15 mouse cellular contexts compared by ENCODE assay signal in the genomic region with DNA sequence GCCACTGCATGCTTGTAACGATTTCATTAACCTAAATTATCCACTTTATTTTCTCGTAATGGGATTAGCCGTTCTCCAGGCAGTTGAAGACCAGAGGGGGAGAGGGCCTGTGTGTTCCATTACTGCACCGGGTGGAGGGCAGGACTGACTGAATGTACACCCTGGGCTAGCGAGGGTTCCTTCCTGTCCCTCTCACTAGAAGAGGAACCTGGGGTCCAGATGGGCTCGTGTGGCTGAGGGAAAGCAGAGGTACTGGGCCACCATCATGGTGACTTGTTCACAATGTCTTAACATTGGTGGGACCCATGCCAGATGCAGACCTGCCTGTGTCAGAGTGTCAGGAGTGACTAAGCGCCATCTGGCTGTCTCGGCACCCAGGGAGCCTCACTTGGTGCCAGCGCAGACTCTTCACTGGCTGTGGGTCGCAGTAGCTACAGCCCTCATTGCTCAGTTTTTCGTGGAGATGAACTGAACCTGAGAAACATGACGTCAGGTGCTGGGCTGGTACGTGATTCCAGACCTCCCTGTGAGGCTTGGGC. TPM values are rescaled to one million over a fixed set of nuclear protein-coding genes. Genes with fewer than 3 reads are reported as not detected.
DNase-seq lines count a peak whose midpoint lies in the region; ATAC-seq and TF ChIP-seq lines count a peak whose summit lies in the region.
"Had no signal": no experiment of that assay in that cellular context is flagged by ENCODE, and none has a peak within 500 bp of the region (broad histone marks: within the 10 kb centered on the region; RNA-seq: fewer than 3 reads in every experiment).

No protein-coding gene starts in this region.

- no peak overlapping the region for H3K4me2 ChIP-seq in hindbrain, postnatal 0 days (ENCODE audit: low read depth, low read length)
- no peak overlapping the region for H3K4me2 ChIP-seq in hindbrain, embryonic 11.5 days (replicated peaks; ENCODE audit: low read depth, low read length)
- no peak overlapping the region for H3K4me2 ChIP-seq in forebrain, postnatal 0 days (ENCODE audit: low read depth)
- H3K4me2 ChIP-seq: hindbrain, embryonic 15.5 days; lung, embryonic 14.5 days; midbrain, embryonic 15.5 days had no signal

- 61% methylated on average over 13 of the region's 13 CpGs for WGBS in hindbrain, postnatal 0 days
- 84% methylated on average over 13 of the region's 13 CpGs for WGBS in hindbrain, embryonic 11.5 days
- WGBS in forebrain, postnatal 0 days, result 54% methylated on average over 13 of the region's 13 CpGs

- no peak overlapping the region for H3K4me3 ChIP-seq in hindbrain, postnatal 0 days (ENCODE audit: low read length)
- H3K4me3 ChIP-seq in hindbrain, embryonic 11.5 days (ENCODE audit: low read depth, low read length), result no peak overlapping the region
- no peak overlapping the region for H3K4me3 ChIP-seq in forebrain, postnatal 0 days (ENCODE audit: low read depth, low read length)
- H3K4me3 ChIP-seq: hindbrain, embryonic 15.5 days; midbrain, embryonic 15.5 days had no signal

- H3K27ac ChIP-seq in hindbrain, postnatal 0 days, result no peak overlapping the region
- H3K27ac ChIP-seq in hindbrain, embryonic 11.5 days (ENCODE audit: low read depth, low read length), result no peak overlapping the region
- no peak overlapping the region for H3K27ac ChIP-seq in forebrain, postnatal 0 days (ENCODE audit: low read depth, low read length)
- H3K27ac ChIP-seq: hindbrain, embryonic 15.5 days; midbrain, embryonic 15.5 days had no signal

- H3K9me3 ChIP-seq in hindbrain, postnatal 0 days (ENCODE audit: low read length), result no peaks in the 10 kb centered on the region
- no peaks in the 10 kb centered on the region for H3K9me3 ChIP-seq in hindbrain, embryonic 11.5 days (ENCODE audit: control insufficient read depth, low read length)
- H3K9me3 ChIP-seq in forebrain, postnatal 0 days (ENCODE audit: low read length), result no peaks in the 10 kb centered on the region
- H3K9me3 ChIP-seq: hindbrain, embryonic 15.5 days; midbrain, embryonic 15.5 days had no signal

- no peak for TF ChIP-seq CTCF in hindbrain, postnatal 0 days (IDR thresholded peaks at IDR 0.05; ENCODE audit: low read depth)
- no peak for TF ChIP-seq CTCF in brain, embryonic 14.5 days (IDR thresholded peaks at IDR 0.05; ENCODE audit: borderline replicate concordance, extremely low read depth, insufficient read depth, insufficient read length)
- no peak for TF ChIP-seq CTCF in forebrain, postnatal 0 days (IDR thresholded peaks at IDR 0.05; ENCODE audit: low read depth)

- no peak overlapping the region for H3K9ac ChIP-seq in hindbrain, postnatal 0 days (replicated peaks; ENCODE audit: low read length)
- no peak overlapping the region for H3K9ac ChIP-seq in hindbrain, embryonic 11.5 days (ENCODE audit: low read depth, low read length)
- H3K9ac ChIP-seq in forebrain, postnatal 0 days, result no peak overlapping the region
- H3K9ac ChIP-seq: hindbrain, embryonic 15.5 days; lung, embryonic 14.5 days; midbrain, embryonic 15.5 days had no signal

- peak; percentile 56 for DNase-seq in hindbrain, postnatal 0 days (ENCODE audit: low spot score)
- DNase-seq in hindbrain, embryonic 11.5 days (ENCODE audit: low spot score), result no peak
- peak; percentile 53 for DNase-seq in brain, embryonic 14.5 days (ENCODE audit: low read depth)
- DNase-seq in cerebellum, adult 8-10 months, result peak; percentile 86
- no peak for DNase-seq in forebrain, postnatal 0 days
- no peak for DNase-seq in kidney, postnatal 36 days
- DNase-seq: gastrocnemius, postnatal 36 days; kidney, adult 11 months; kidney, postnatal 4 days; lung, embryonic 14.5 days; right cerebral cortex, postnatal 4 days had no signal

- TF ChIP-seq POLR2A in brain, embryonic 14.5 days (IDR thresholded peaks at IDR 0.05; ENCODE audit: borderline replicate concordance, extremely low read depth, insufficient read depth, insufficient read length, poor library complexity, severe bottlenecking), result no peak

- ATAC-seq in hindbrain, postnatal 0 days, result no peak
- ATAC-seq in hindbrain, embryonic 11.5 days (ENCODE audit: low FRiP score), result no peak
- ATAC-seq in hematopoietic stem cell, adult 5-6 weeks (replicated peaks in 1 of 2; ENCODE audit: insufficient read depth in 1 of 2, low FRiP score in 2 of 2, low TSS enrichment in 1 of 2, low read depth in 1 of 2, poor library complexity in 2 of 2, severe bottlenecking in 2 of 2), result peak; percentile 22 to 42; a peak in 2 of 4 replicates
- ATAC-seq in forebrain, postnatal 0 days, result no peak
- ATAC-seq: CD4-positive, CD25-positive, alpha-beta regulatory T cell, adult 4 months; midbrain, embryonic 15.5 days had no signal

- H3K27me3 ChIP-seq in hindbrain, postnatal 0 days (ENCODE audit: insufficient read depth, low read length), result no peaks in the 10 kb centered on the region
- no peaks in the 10 kb centered on the region for H3K27me3 ChIP-seq in hindbrain, embryonic 11.5 days (ENCODE audit: control insufficient read depth, insufficient read depth, low read length)
- H3K27me3 ChIP-seq in forebrain, postnatal 0 days (ENCODE audit: insufficient read depth, low read length), result no peaks in the 10 kb centered on the region
- H3K27me3 ChIP-seq: hindbrain, embryonic 15.5 days; midbrain, embryonic 15.5 days had no signal

- no peaks in the 10 kb centered on the region for H3K36me3 ChIP-seq in hindbrain, postnatal 0 days (ENCODE audit: insufficient read depth, low read length)
- no peaks in the 10 kb centered on the region for H3K36me3 ChIP-seq in hindbrain, embryonic 11.5 days (ENCODE audit: control insufficient read depth, insufficient read depth, low read length)
- no peaks in the 10 kb centered on the region for H3K36me3 ChIP-seq in forebrain, postnatal 0 days (ENCODE audit: insufficient read depth)
- H3K36me3 ChIP-seq: hindbrain, embryonic 15.5 days; midbrain, embryonic 15.5 days had no signal

- peaks cover 8% of the 10 kb centered on the region for H3K4me1 ChIP-seq in hindbrain, postnatal 0 days (ENCODE audit: insufficient read depth, low read length)
- no peaks in the 10 kb centered on the region; the same call in none of the 2 replicates for H3K4me1 ChIP-seq in hindbrain, embryonic 11.5 days (replicated peaks; ENCODE audit: control insufficient read depth, insufficient read depth, low read length)
- peaks cover 11% of the 10 kb centered on the region for H3K4me1 ChIP-seq in forebrain, postnatal 0 days (ENCODE audit: insufficient read depth)

RNA-seq across cellular contexts. Expression of a gene that starts 51.6 kb away (rescaled TPM):
- 33.4 and 33.8 TPM in 2 replicates for total RNA-seq in hindbrain, postnatal 0 days (2014; rRNA removed)
- 15.5 and 17.2 TPM in 2 replicates for polyA plus RNA-seq in hindbrain, postnatal 0 days (2015; fragmentation: Nextera tagmentation; extraction: Ambion mirVana)
- polyA plus RNA-seq in hindbrain, embryonic 11.5 days (2014; fragmentation: Nextera tagmentation; extraction: Ambion mirVana), result 23.0 and 28.7 TPM in 2 replicates
- polyA plus RNA-seq in brain, embryonic 14.5 days (2012; rRNA removed), result 12.6 and 15.7 TPM in 2 replicates
- total RNA-seq in hematopoietic stem cell, adult 5-6 weeks (2017), result 17.3 and 19.5 TPM in 2 replicates
- total RNA-seq in forebrain, postnatal 0 days (2014; rRNA removed), result 19.1 and 27.2 TPM in 2 replicates
- 9.9 and 15.0 TPM in 2 replicates for polyA plus RNA-seq in forebrain, postnatal 0 days (2015; fragmentation: Nextera tagmentation; extraction: Ambion mirVana)

Comparison
In these comparisons a context has a peak if more than half of its experiments do, and no peak if none do; other contexts are left out.
1. DNase-seq: peak in hindbrain, postnatal 0 days (single experiment), brain, embryonic 14.5 days (single experiment) and cerebellum, adult 8-10 months (single experiment); none in hindbrain, embryonic 11.5 days (single experiment), forebrain, postnatal 0 days (single experiment) and kidney, postnatal 36 days (0 of 2).
2. ATAC-seq: peak in hematopoietic stem cell, adult 5-6 weeks (2 of 2); none in hindbrain, postnatal 0 days (single experiment), hindbrain, embryonic 11.5 days (single experiment) and forebrain, postnatal 0 days (single experiment).